Mouse (Mus musculus): Measurements from ENCODE around the gene Ccdc32.

- TF ChIP-seq GATA1 (IDR thresholded peaks at IDR 0.05; ENCODE audit: low read length) = no peak
- TF ChIP-seq TAL1 (IDR thresholded peaks at IDR 0.05; ENCODE audit: low read length) = no peak
Observed at GRCm38 (mm10) chr2:119046649-119047611, 17.7 kb upstream of the Ccdc32 start, which contains the start of gene Knl1.

All from erythroblast, embryonic 14.5 days (primary cell).